Mouse (Mus musculus) layer of hippocampus, adult 8-10 months (tissue): ENCODE data around the gene Fam81b. TPM values are rescaled to one million over a fixed set of nuclear protein-coding genes. Genes with fewer than 3 reads are reported as not detected.
"Not testable (repeated sequence)": the region's sequence is repeated elsewhere in the genome, so short reads cannot be mapped to it uniquely, and the experiment has no call there.

Experiments
- DNase-seq, 2 experiments: peaks; one replicate each; pipeline ENCODE4 v3.0.0; 2022; ENCODE audit warnings: low spot score in 2 of 2
- total RNA-seq, 4 experiments: library from RNA; stranded (reverse); gene quantifications; 2 replicates each; pipeline ENCODE4 v1.2.4; 2022

Gene Fam81b
- total RNA-seq = not detected

GRCm38 (mm10) chr13:76304637-76305122, at the start of gene Fam81b:
Gene Fam81b (minus strand): TSS chr13:76305072.
- no peak for DNase-seq

- not testable (repeated sequence) for DNase-seq
These were observed 41.1 kb upstream of the Fam81b start for GRCm38 (mm10) chr13:76345941-76346340.

- peak; percentile 50 to 67 for DNase-seq
These were observed 13.8 kb upstream of the Fam81b start for GRCm38 (mm10) chr13:76318635-76319034.

GRCm38 (mm10) chr13:76311580-76311979, 6.7 kb upstream of the Fam81b start:
- no peak for DNase-seq

- peak; percentile 19 to 38 for DNase-seq
These were observed 3.9 kb upstream of the Fam81b start for GRCm38 (mm10) chr13:76308811-76309210.

GRCm38 (mm10) chr13:76305655-76306365, 938 bp upstream of the Fam81b start:
- peak in 1 of 2 experiments; percentile 12 for DNase-seq

GRCm38 (mm10) chr13:76305241-76305640, 369 bp upstream of the Fam81b start:
- DNase-seq = no peak

- no peak for DNase-seq
These were observed 671 bp downstream of the Fam81b start for GRCm38 (mm10) chr13:76304201-76304600.

- no peak for DNase-seq
These were observed 1.7 kb downstream of the Fam81b start for GRCm38 (mm10) chr13:76303160-76303559.

- no peak for DNase-seq
These were observed 2.8 kb downstream of the Fam81b start for GRCm38 (mm10) chr13:76302056-76302455.

- DNase-seq = no peak
These were observed 12.8 kb downstream of the Fam81b start for GRCm38 (mm10) chr13:76292050-76292449.

GRCm38 (mm10) chr13:76284597-76284996, 20.3 kb downstream of the Fam81b start:
- no peak for DNase-seq

- no peak for DNase-seq
These were observed 40.4 kb downstream of the Fam81b start for GRCm38 (mm10) chr13:76264361-76265026.

GRCm38 (mm10) chr13:76258766-76259165, 46.1 kb downstream of the Fam81b start:
- peak; percentile 53 to 55 for DNase-seq

GRCm38 (mm10) chr13:76256350-76256749, 48.5 kb downstream of the Fam81b start:
- no peak for DNase-seq

- no peak for DNase-seq
These were observed 54.8 kb downstream of the Fam81b start for GRCm38 (mm10) chr13:76250092-76250491.

- no peak for DNase-seq
These were observed 55.8 kb downstream of the Fam81b start for GRCm38 (mm10) chr13:76249066-76249465.

- DNase-seq = no peak
These were observed 89.5 kb downstream of the Fam81b start for GRCm38 (mm10) chr13:76215397-76215796.

GRCm38 (mm10) chr13:76214928-76215327, 89.9 kb downstream of the Fam81b start:
- no peak for DNase-seq

- DNase-seq = no peak
These were observed 104.9 kb downstream of the Fam81b start for GRCm38 (mm10) chr13:76199943-76200342.

- DNase-seq = no peak
These were observed 107.5 kb downstream of the Fam81b start for GRCm38 (mm10) chr13:76197297-76197848.

- no peak for DNase-seq
These were observed 109.3 kb downstream of the Fam81b start for GRCm38 (mm10) chr13:76195431-76196138.
